Mouse (Mus musculus) erythroblast, embryonic 14.5 days (primary cell): ENCODE results near the gene Tns4.

Experiments
- GATA1 ChIP-seq: IDR thresholded peaks from 2 replicates; pipeline ENCODE4 v1.6.1; 2012; ENCODE audit warnings: low read length, inconsistent platforms, mixed read lengths
- TAL1 ChIP-seq: IDR thresholded peaks from 3 replicates; pipeline ENCODE4 v1.6.1; 2012; ENCODE audit warnings: low read length, inconsistent platforms, mixed read lengths

GRCm38 (mm10) chr11:99025878-99026277, 63.2 kb downstream of the Tns4 start:
- TF ChIP-seq TAL1 (no peak), GATA1 (no peak)
